Mouse (Mus musculus) stomach, adult 2 months (tissue): Measurements from ENCODE around the gene Pald1. TPM values are rescaled to one million over a fixed set of nuclear protein-coding genes. Genes with fewer than 3 reads are reported as not detected.

Source experiments
- polyA plus RNA-seq: library from polyadenylated mRNA; depleted of rRNA; stranded (reverse); fragments of >200 nt; gene quantifications from 2 replicates; pipeline ENCODE4 v1.2.3, GENCODE M21; 2012; rRNA removed

Gene Pald1
- 4.5 and 6.7 TPM in 2 replicates for polyA plus RNA-seq

DNA sequence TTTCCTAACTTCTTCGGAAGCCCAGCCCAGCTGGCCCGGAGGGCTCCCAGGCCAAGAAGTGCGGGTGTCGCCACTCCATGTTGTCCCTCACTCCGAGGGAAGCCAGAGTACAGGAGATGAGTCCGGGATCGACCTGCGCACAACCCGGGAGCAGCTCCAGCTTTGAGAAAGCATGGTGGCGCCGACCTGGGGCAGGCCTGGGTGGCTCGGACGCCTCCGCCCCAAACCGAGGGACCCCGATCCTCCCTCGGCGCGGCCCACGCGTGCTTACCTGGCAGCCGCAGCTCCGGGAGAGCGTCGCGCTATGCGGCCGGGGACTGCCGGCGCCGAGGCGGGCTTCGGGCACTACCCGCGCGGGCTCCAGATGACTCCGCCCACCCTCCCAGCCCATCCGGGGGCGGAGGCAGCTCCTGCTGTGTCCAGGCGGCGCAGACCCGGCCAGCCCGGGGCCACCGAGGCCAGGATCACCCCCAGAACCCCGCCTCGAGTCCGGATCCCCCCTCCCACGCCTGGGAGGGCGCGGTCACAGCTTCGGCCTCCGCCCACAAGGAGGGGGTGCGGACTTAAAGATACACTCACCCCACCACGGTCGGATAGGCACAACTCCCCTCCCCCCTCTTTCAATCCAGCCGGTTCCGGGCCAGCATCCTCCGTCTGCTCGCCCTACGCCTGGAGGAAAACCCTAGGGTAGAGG is at the start of gene Pald1:
TSS of gene Pald1 (minus strand) at position 510 of the 694 bp plus-strand sequence.

DNA sequence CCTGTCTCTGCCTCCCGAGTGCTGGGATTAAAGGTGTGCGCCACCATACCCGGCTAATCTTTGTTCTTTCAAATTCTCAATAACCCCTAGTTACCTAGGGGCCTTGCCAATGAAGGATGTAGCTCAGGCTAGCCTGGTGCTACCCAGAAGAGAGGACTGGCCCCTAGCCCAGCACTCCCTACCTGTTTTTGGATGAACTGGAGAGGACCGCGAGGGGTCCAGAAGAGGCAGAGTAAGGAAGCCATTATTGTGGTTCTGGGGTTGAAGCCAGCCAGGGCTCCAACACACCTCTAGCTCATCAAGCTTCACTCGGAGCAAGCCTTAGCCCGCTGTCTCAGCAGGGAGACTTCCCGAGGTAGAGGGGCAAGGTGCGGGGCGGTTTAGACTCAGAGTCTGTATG is 34.3 kb upstream of the Pald1 start, which contains the start of gene Nodal:
TSS of gene Nodal (plus strand) at position 301 of the 400 bp plus-strand sequence.

DNA sequence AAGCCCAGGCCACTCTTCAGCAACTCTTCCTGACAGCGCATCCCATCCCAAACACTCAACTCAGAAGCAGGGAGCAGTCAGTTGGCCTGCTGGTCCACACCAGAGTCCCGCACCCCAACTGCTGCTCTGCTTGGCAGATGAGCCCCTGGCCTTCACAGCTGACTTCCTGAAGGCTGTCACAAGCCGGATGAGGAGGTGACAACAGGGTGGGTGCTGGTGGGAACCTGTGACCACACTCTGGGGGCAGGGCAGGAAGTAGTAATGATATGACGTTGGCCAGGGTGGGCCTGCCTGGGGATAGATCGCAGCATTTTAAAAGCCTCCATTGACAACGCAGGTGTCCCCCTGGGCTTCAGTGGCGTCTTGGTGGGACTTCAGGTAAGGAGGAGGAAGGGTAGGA is 85.9 kb downstream of the Pald1 start, which contains the start of gene Prf1:
TSS of gene Prf1 (plus strand) at position 357 of the 400 bp plus-strand sequence.

DNA sequence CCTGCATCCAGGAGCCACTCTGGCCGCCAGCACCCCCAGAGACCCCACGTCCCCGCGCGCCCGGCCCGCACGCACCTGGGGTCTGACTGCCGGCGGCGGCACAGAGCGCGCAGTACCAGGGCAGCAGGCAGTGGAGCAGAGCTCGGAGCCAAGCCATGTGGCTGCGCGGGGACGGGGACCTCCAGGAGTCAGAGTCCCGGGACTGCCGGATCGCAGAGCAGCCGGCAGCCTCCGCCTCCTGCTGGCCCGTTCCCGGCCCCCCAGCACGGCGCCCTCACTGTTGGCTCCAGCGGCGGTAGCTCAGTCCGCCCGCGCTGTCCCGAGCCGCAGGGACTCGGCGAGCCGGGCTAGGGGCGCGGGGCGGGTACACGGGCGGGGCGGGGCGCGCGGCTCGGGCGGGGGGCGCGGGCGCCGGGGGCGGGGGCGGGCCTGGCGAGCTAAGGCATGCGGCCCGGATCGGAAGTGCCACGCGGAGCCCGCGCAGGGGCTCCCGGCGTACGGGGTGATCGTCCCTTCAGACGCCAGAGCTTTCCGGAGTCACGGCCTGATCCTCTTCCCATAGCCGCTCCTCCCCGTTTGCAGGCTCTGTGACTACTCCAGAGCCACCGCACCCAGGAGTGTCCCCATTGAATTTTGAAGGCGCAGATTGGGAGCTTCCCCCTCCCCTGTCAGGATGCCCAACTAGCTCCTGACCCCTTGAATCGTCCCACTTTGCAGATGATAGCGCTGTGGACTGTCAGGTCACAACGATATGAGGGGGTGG is 110.1 kb downstream of the Pald1 start, which contains the start of gene Adamts14:
TSS of gene Adamts14 (minus strand) at position 358 of the 763 bp plus-strand sequence.

Other genes starting within 250 kb of the Pald1 start
- 10.8 and 10.9 TPM in 2 replicates for gene Sgpl1, start 235.8 kb downstream of the Pald1 start, polyA plus RNA-seq
- gene Tbata, start 211.6 kb downstream of the Pald1 start, polyA plus RNA-seq, result 0.13 TPM in 1 of 2 replicates, not detected in the other
- gene Adamts14, start 110.1 kb downstream of the Pald1 start, polyA plus RNA-seq, result 0.91 and 1.0 TPM in 2 replicates
- gene Prf1, start 85.7 kb downstream of the Pald1 start, polyA plus RNA-seq, result 0.03 TPM in 1 of 2 replicates, not detected in the other
- 0.05 and 0.09 TPM in 2 replicates for gene Nodal, start 34.4 kb upstream of the Pald1 start, polyA plus RNA-seq
- gene Eif4ebp2, start 69.1 kb upstream of the Pald1 start, polyA plus RNA-seq, result 34.9 and 39.0 TPM in 2 replicates
- gene Lrrc20, start 92.3 kb upstream of the Pald1 start, polyA plus RNA-seq, result 8.6 and 10.9 TPM in 2 replicates
- gene Npffr1, start 212.0 kb upstream of the Pald1 start, polyA plus RNA-seq, result 0.12 and 0.34 TPM in 2 replicates